Mouse (Mus musculus): Measurements from ENCODE around the gene Plekhm2.

DNA sequence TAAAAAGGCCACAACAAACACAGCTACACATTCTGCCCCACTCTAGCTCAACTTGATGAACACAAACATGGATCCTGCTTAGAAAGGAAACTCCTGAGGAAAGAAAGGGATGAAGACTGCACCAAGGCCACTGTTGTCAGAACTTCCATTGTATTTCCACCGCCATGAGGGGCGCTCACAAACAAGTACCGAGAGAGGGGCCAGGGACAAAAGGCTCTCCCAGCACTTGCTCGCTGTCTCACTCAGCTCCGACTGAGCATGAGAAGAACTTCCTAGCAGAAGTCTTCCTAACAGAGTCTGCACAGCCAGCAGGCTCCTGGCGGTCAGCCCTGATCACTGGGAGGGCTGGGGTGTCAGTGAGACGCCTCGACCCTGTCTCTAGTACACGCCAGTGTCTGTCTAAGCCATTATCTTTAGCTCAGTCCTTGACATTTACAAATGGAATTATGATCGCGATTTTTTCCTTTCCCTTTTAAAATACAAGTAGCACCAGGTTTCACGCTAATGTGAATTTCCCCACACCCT lies 18.1 kb upstream of the Plekhm2 start:
- no peak for TF ChIP-seq EP300 (IDR thresholded peaks at IDR 0.05; ENCODE audit: low read depth)
- TF ChIP-seq CTCF (IDR thresholded peaks at IDR 0.05; ENCODE audit: low read depth) = no peak
